Mouse (Mus musculus) midbrain, postnatal 0 days (tissue): ENCODE measurements around the gene Slc17a4. TPM values are rescaled to one million over a fixed set of nuclear protein-coding genes. Genes with fewer than 3 reads are reported as not detected.

Source experiments
- ATAC-seq: fragments of 200-750 bp; cut with Nextera tagmentation; 2 replicates; pipeline ENCODE4 v1.8.0; 2017; ENCODE audit warnings: moderate number of reproducible peaks, mild to moderate bottlenecking, moderate TSS enrichment, moderate library complexity; ENCODE audit not compliant: low FRiP score
- DNase-seq: peaks from one replicate; pipeline ENCODE4 v3.0.0-alpha.2; 2015; ENCODE audit warnings: low spot score
- H3K27ac ChIP-seq: fragments of 300-500 bp; sonication (generic); 2 replicates; pipeline ENCODE4 v1.5.1; 2014; ENCODE audit warnings: low read depth, mild to moderate bottlenecking, low read length, mixed read lengths
- H3K27me3 ChIP-seq: fragments of 300-500 bp; sonication (generic); 2 replicates; pipeline ENCODE4 v1.6.1; 2014; ENCODE audit warnings: low read length, control low read depth, mixed read lengths; ENCODE audit not compliant: insufficient read depth
- H3K36me3 ChIP-seq: fragments of 300-500 bp; sonication (generic); 2 replicates; pipeline ENCODE4 v1.6.1; 2014; ENCODE audit warnings: low read length, control low read depth, mixed read lengths; ENCODE audit not compliant: insufficient read depth
- H3K4me1 ChIP-seq: fragments of 300-500 bp; sonication (generic); 2 replicates; pipeline ENCODE4 v1.6.1; 2014; ENCODE audit warnings: mild to moderate bottlenecking, control low read depth, antibody characterized with exemption, low read length, mixed read lengths; ENCODE audit not compliant: insufficient read depth
- H3K4me2 ChIP-seq: fragments of 300-500 bp; sonication (generic); 2 replicates; pipeline ENCODE4 v1.6.1; 2014; ENCODE audit warnings: low read depth, mild to moderate bottlenecking, low read length, mixed read lengths; ENCODE audit not compliant: poor library complexity, severe bottlenecking
- H3K4me3 ChIP-seq: fragments of 300-500 bp; sonication (generic); 2 replicates; pipeline ENCODE4 v1.5.1; 2014; ENCODE audit warnings: low read depth, mild to moderate bottlenecking, low read length, moderate library complexity
- H3K9ac ChIP-seq: fragments of 300-500 bp; sonication (generic); replicated peaks from 2 replicates; pipeline ENCODE4 v1.6.1; 2014; ENCODE audit warnings: mild to moderate bottlenecking, low read length, moderate library complexity, mixed read lengths; ENCODE audit not compliant: poor library complexity, severe bottlenecking
- H3K9me3 ChIP-seq: fragments of 300-500 bp; sonication (generic); 2 replicates; pipeline ENCODE4 v1.6.1; 2016; ENCODE audit warnings: low read length, control low read depth
- CTCF ChIP-seq: IDR thresholded peaks from 2 replicates; pipeline ENCODE4 v1.5.1; 2016; ENCODE audit warnings: antibody characterized with exemption, mild to moderate bottlenecking
- WGBS: fragments of 180-500 bp; shearing (Covaris S2); extraction: QIAGEN DNeasy Blood & Tissue Kit; methylation state at CpG from one replicate; pipeline ENCODE4 v1.1.7; 2014; 5-methylcytosine and 5-hydroxymethylcytosine counted together
- polyA plus RNA-seq: library from polyadenylated mRNA; unstranded; fragments of >200 nt; fragmentation: Nextera tagmentation; extraction: Ambion mirVana; gene quantifications from 2 replicates; pipeline ENCODE4 v1.2.1, GENCODE M21; 2015
- total RNA-seq: library from RNA; depleted of rRNA; stranded (reverse); fragments of >200 nt; gene quantifications from 2 replicates; pipeline ENCODE4 v1.2.3, GENCODE M21; 2014

The Slc17a4 gene
- total and polyA plus RNA-seq, 2 experiments from 2014 or later, result not detected

GRCm38 (mm10) chr13:23940291-23940690 is 25.5 kb upstream of the Slc17a4 start:
- Histone ChIP-seq H3K4me3 (no peak overlapping the region), H3K9me3 (no peaks in the 10 kb centered on the region), H3K36me3 (no peaks in the 10 kb centered on the region), H3K4me1 (no peaks in the 10 kb centered on the region), H3K4me2 (no peak overlapping the region), H3K27me3 (no peaks in the 10 kb centered on the region), H3K9ac (no peak overlapping the region), H3K27ac (no peak overlapping the region)
- ATAC-seq (no peak), DNase-seq (no peak)
- no peak for TF ChIP-seq CTCF
- WGBS, result 53% methylated on average over 6 of the region's 6 CpGs

GRCm38 (mm10) chr13:23938699-23939098 is 23.9 kb upstream of the Slc17a4 start:
- Histone ChIP-seq H3K4me1 (no peaks in the 10 kb centered on the region), H3K9me3 (no peaks in the 10 kb centered on the region), H3K36me3 (no peaks in the 10 kb centered on the region), H3K4me2 (no peak overlapping the region), H3K4me3 (no peak overlapping the region), H3K9ac (no peak overlapping the region), H3K27ac (no peak overlapping the region), H3K27me3 (no peaks in the 10 kb centered on the region)
- 69% methylated on average over 1 of the region's 1 CpGs for WGBS
- TF ChIP-seq CTCF, result no peak
- DNase-seq (peak; percentile 47), ATAC-seq (no peak)

- no peak within 1 kb of the TSS for H3K27ac ChIP-seq
- no peak for TF ChIP-seq CTCF
- no peak within 1 kb of the TSS for H3K4me3 ChIP-seq
- H3K4me2 ChIP-seq, result no peak within 1 kb of the TSS
- no peak within 1 kb of the TSS for H3K9ac ChIP-seq
- H3K27me3 ChIP-seq, result no peaks in the 10 kb centered on the region
- DNase-seq (no peak), ATAC-seq (no peak)
- H3K9me3 ChIP-seq, result no peaks in the 10 kb centered on the region
- no peaks in the 10 kb centered on the region for H3K4me1 ChIP-seq
- H3K36me3 ChIP-seq, result no peaks in the 10 kb centered on the region
- WGBS, result 93% methylated on average over 10 of the region's 10 CpGs
Measured at GRCm38 (mm10) chr13:23934211-23934520, 19.4 kb upstream of the Slc17a4 start, which contains the start of gene Hist1h2aa. TSS of gene Hist1h2aa (plus strand) at chr13:23934462.

- Histone ChIP-seq H3K4me3 (no peak within 1 kb of the TSS), H3K9ac (no peak within 1 kb of the TSS), H3K9me3 (no peaks in the 10 kb centered on the region), H3K27ac (no peak within 1 kb of the TSS), H3K4me1 (no peaks in the 10 kb centered on the region), H3K4me2 (no peak within 1 kb of the TSS), H3K36me3 (no peaks in the 10 kb centered on the region), H3K27me3 (no peaks in the 10 kb centered on the region)
- TF ChIP-seq CTCF, result no peak
- DNase-seq (no peak), ATAC-seq (no peak)
- 95% methylated on average over 36 of the region's 39 CpGs for WGBS
Measured at GRCm38 (mm10) chr13:23933421-23934210, 18.8 kb upstream of the Slc17a4 start, which contains the start of gene Hist1h2ba. TSS of gene Hist1h2ba (minus strand) at chr13:23934156.

- TF ChIP-seq CTCF, result no peak
- no peak overlapping the region for H3K4me2 ChIP-seq
- no peaks in the 10 kb centered on the region for H3K9me3 ChIP-seq
- no peak overlapping the region for H3K27ac ChIP-seq
- H3K4me3 ChIP-seq, result no peak overlapping the region
- no peak for ATAC-seq
- H3K4me1 ChIP-seq, result no peaks in the 10 kb centered on the region
- no peak for DNase-seq
- 67% methylated on average over 11 of the region's 11 CpGs for WGBS
- no peaks in the 10 kb centered on the region for H3K27me3 ChIP-seq
- no peak overlapping the region for H3K9ac ChIP-seq
- no peaks in the 10 kb centered on the region for H3K36me3 ChIP-seq
Measured at GRCm38 (mm10) chr13:23930904-23931303, 16.1 kb upstream of the Slc17a4 start.

GRCm38 (mm10) chr13:23930461-23930860 is 15.7 kb upstream of the Slc17a4 start:
- no peak overlapping the region for H3K4me2 ChIP-seq
- H3K36me3 ChIP-seq, result no peaks in the 10 kb centered on the region
- no peaks in the 10 kb centered on the region for H3K4me1 ChIP-seq
- no peaks in the 10 kb centered on the region for H3K27me3 ChIP-seq
- ATAC-seq (no peak), DNase-seq (no peak)
- TF ChIP-seq CTCF, result no peak
- WGBS, result 94% methylated on average over 9 of the region's 9 CpGs
- H3K9me3 ChIP-seq, result no peaks in the 10 kb centered on the region
- H3K27ac ChIP-seq, result no peak overlapping the region
- H3K4me3 ChIP-seq, result no peak overlapping the region
- H3K9ac ChIP-seq, result no peak overlapping the region
